Mouse (Mus musculus) embryonic fibroblast, embryonic 13.5 days (primary cell): Measurements from ENCODE around the gene Ttc30a2. TPM values are rescaled to one million over a fixed set of nuclear protein-coding genes. Genes with fewer than 3 reads are reported as not detected.

Experiments used
- H3K27ac ChIP-seq: 2 replicates; pipeline ENCODE4 v1.5.1; 2012; ENCODE audit warnings: low read length, control low read depth, inconsistent platforms; ENCODE audit not compliant: insufficient read depth
- H3K4me1 ChIP-seq: 2 replicates; pipeline ENCODE4 v1.6.1; 2011; ENCODE audit warnings: low read length; ENCODE audit not compliant: control insufficient read depth, insufficient read depth
- H3K4me3 ChIP-seq: 2 replicates; pipeline ENCODE4 v1.5.1; 2011; ENCODE audit warnings: mild to moderate bottlenecking, control low read depth, low read length; ENCODE audit not compliant: insufficient read depth
- CTCF ChIP-seq: IDR thresholded peaks from 2 replicates; pipeline ENCODE4 v1.5.1; 2011; ENCODE audit warnings: mild to moderate bottlenecking, control low read depth, low read length, moderate library complexity, borderline replicate concordance; ENCODE audit not compliant: insufficient read depth
- POLR2A ChIP-seq: IDR thresholded peaks from 2 replicates; pipeline ENCODE4 v1.6.1; 2011; ENCODE audit warnings: low read depth, mild to moderate bottlenecking, control low read depth, low read length, moderate library complexity
- polyA plus RNA-seq: library from polyadenylated mRNA; stranded (reverse); fragments of >200 nt; gene quantifications from 2 replicates; pipeline ENCODE4 v1.2.4, GENCODE M21; 2011; ENCODE audit warnings: low read depth; ENCODE audit not compliant: missing spikeins, insufficient read length

The Ttc30a2 gene
- polyA plus RNA-seq, 1 experiment, result 0.93 TPM

GRCm38 (mm10) chr2:75974131-75974530 lies 3.8 kb downstream of the Ttc30a2 start:
- Histone ChIP-seq H3K27ac (no peak overlapping the region), H3K4me1 (no peaks in the 10 kb centered on the region), H3K4me3 (no peak overlapping the region)
- no peak for TF ChIP-seq POLR2A
- TF ChIP-seq CTCF, result no peak

- H3K27ac ChIP-seq, result no peak overlapping the region
- no peaks in the 10 kb centered on the region; the same call in 1 of the 2 replicates for H3K4me1 ChIP-seq
- no peak overlapping the region for H3K4me3 ChIP-seq
- TF ChIP-seq POLR2A (no peak), CTCF (no peak)
Measured at GRCm38 (mm10) chr2:75964972-75965371, 13.0 kb downstream of the Ttc30a2 start.

- Histone ChIP-seq H3K27ac (0 out of 2 replicates have a peak overlapping the region, but pooled peaks have one; percentile 7), H3K4me1 (no peaks in the 10 kb centered on the region; the same call in 1 of the 2 replicates), H3K4me3 (no peak overlapping the region)
- TF ChIP-seq POLR2A (no peak), CTCF (peak; percentile 35; the same call in 1 of the 2 replicates)
Measured at GRCm38 (mm10) chr2:75964512-75964911, 13.5 kb downstream of the Ttc30a2 start.

- no peak overlapping the region for H3K4me3 ChIP-seq
- 0 out of 2 replicates have a peak overlapping the region, but pooled peaks have one; percentile 7 for H3K27ac ChIP-seq
- no peaks in the 10 kb centered on the region; the same call in 1 of the 2 replicates for H3K4me1 ChIP-seq
- TF ChIP-seq CTCF, result no peak
Measured at GRCm38 (mm10) chr2:75964051-75964450, 13.9 kb downstream of the Ttc30a2 start.

GRCm38 (mm10) chr2:75963211-75963840 lies 14.6 kb downstream of the Ttc30a2 start:
- Histone ChIP-seq H3K4me3 (no peak overlapping the region), H3K4me1 (no peaks in the 10 kb centered on the region; the same call in 1 of the 2 replicates), H3K27ac (no peak overlapping the region)
- TF ChIP-seq CTCF, result no peak
- TF ChIP-seq POLR2A, result no peak

GRCm38 (mm10) chr2:75960366-75961330 lies 17.3 kb downstream of the Ttc30a2 start:
- Histone ChIP-seq H3K27ac (no peak overlapping the region), H3K4me1 (no peaks in the 10 kb centered on the region; the same call in 1 of the 2 replicates), H3K4me3 (no peak overlapping the region)
- TF ChIP-seq POLR2A (no peak), CTCF (no peak)

GRCm38 (mm10) chr2:75959850-75960365 lies 18.1 kb downstream of the Ttc30a2 start:
- Histone ChIP-seq H3K4me1 (no peaks in the 10 kb centered on the region; the same call in 1 of the 2 replicates), H3K4me3 (no peak overlapping the region), H3K27ac (no peak overlapping the region)
- TF ChIP-seq CTCF (no peak), POLR2A (no peak)

GRCm38 (mm10) chr2:75959183-75959849 lies 18.7 kb downstream of the Ttc30a2 start:
- no peaks in the 10 kb centered on the region; the same call in 1 of the 2 replicates for H3K4me1 ChIP-seq
- no peak overlapping the region for H3K4me3 ChIP-seq
- no peak for TF ChIP-seq CTCF
- TF ChIP-seq POLR2A, result no peak
- no peak overlapping the region for H3K27ac ChIP-seq

GRCm38 (mm10) chr2:75955709-75956108 lies 22.3 kb downstream of the Ttc30a2 start:
- TF ChIP-seq CTCF (no peak), POLR2A (no peak)
- Histone ChIP-seq H3K27ac (no peak overlapping the region), H3K4me3 (no peak overlapping the region), H3K4me1 (no peaks in the 10 kb centered on the region)

GRCm38 (mm10) chr2:75953320-75953719 lies 24.6 kb downstream of the Ttc30a2 start:
- TF ChIP-seq CTCF, result no peak
- no peak for TF ChIP-seq POLR2A
- H3K4me3 ChIP-seq, result no peak overlapping the region
- no peaks in the 10 kb centered on the region for H3K4me1 ChIP-seq
- no peak overlapping the region for H3K27ac ChIP-seq
